Mouse (Mus musculus): Measurements from ENCODE around the gene Creb1. TPM values are rescaled to one million over a fixed set of nuclear protein-coding genes. Genes with fewer than 3 reads are reported as not detected.
"Not testable (repeated sequence)": the region's sequence is repeated elsewhere in the genome, so short reads cannot be mapped to it uniquely, and the experiment has no call there.

Creb1 gene
- total RNA-seq, 4 experiments from 2014 or later = 44.9 to 54.2 (median 51.6) TPM

DNA sequence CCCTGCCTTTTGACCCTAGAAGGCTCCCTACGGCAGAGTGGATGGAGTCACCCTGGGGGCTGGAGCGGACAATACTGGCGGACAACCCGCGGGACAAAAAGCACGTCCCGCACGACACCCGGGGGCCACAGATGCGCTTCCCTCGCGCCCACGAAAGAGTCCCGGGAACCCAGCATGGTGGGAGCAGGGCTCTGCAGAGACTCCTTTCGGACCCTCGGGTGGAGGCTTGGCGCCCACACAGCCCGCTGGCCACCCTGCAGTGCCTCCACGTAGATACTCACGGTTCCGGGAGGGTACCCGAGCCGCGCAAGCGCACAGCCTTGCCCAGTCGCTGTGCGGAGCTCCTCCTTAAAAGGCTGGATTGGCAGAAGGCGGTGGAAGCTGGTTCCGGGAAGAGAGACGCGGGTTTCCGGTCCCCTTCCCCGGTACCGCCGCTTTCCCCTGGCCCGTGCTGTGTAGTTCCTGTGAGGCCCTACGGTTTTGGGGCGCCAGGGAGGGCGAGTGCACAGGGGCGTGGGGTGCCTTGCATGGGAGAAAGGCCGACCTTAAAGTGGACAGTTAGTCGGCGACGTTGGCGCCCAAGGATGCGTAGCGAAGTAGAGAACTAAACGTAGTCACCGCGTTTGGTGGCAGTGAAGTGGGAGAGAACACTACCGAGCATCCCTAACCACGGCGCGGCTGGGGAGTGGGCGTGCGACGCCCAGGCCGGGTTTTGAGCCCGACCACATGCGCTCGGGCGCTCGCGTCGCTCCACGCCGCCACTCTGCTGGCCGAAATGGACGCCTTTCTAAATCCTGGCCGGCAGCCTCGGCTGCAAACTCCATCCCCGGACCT lies 84.7 kb downstream of the Creb1 start, which contains the start of gene Mettl21a:
TSS of gene Mettl21a (minus strand) at position 362 of the 834 bp plus-strand sequence.
- peak; percentile 94 for DNase-seq (ENCODE audit: low spot score in 2 of 2)

DNA sequence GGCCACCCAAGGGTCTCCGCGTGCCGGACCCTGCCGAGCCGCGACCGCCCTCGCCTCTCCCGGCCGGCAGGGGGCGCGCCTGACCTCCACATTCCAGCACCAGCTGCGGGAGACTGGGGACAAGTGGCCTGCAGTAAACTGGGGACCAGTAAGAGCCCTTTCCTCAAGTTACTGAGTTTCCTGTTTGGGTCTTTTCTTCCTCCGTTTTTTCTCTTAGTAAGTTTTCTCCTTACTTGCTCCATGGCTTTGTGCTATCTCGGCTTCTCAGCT lies 85.2 kb downstream of the Creb1 start:
- peak; percentile 72 to 86 for DNase-seq (ENCODE audit: low spot score in 2 of 2)

DNA sequence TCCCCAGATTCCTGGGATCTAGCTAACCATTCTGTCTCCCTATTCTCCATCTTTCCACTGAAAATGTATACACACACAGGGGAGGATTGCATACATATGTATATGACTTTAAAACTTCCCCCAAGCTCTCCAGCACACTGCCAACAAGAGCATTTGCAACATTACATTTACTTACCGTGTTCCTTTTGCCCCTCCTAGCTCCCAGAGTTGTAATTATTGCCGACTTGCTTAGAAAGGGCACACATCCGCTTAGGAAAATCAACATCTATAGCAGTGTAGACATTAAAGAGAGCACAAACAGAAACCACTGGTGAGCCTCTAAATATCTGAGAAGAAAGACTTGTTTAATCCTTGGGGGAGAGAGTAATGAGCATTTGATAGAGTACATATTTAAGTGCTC lies 85.8 kb downstream of the Creb1 start:
- DNase-seq (ENCODE audit: low spot score in 2 of 2) = no peak

DNA sequence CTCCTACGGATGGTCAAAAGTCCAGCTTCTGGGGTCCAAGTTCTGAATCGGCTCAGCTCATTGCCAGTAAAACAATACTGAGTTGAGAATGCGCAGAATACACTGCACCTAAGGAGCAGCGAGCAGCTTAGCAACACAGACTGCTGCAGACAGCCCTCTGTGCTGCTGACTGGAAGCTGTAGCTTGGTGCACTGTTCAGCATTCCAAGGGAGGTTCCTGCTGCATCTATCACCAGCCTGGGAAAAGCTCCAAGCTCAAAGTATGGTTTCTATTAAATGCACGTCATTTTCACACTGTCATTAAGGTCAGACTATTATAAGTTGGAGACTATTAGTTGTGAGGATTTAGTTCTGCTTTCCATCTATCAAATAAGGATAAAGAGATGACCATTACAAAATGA lies 88.7 kb downstream of the Creb1 start:
- no peak for DNase-seq (ENCODE audit: low spot score in 2 of 2)

DNA sequence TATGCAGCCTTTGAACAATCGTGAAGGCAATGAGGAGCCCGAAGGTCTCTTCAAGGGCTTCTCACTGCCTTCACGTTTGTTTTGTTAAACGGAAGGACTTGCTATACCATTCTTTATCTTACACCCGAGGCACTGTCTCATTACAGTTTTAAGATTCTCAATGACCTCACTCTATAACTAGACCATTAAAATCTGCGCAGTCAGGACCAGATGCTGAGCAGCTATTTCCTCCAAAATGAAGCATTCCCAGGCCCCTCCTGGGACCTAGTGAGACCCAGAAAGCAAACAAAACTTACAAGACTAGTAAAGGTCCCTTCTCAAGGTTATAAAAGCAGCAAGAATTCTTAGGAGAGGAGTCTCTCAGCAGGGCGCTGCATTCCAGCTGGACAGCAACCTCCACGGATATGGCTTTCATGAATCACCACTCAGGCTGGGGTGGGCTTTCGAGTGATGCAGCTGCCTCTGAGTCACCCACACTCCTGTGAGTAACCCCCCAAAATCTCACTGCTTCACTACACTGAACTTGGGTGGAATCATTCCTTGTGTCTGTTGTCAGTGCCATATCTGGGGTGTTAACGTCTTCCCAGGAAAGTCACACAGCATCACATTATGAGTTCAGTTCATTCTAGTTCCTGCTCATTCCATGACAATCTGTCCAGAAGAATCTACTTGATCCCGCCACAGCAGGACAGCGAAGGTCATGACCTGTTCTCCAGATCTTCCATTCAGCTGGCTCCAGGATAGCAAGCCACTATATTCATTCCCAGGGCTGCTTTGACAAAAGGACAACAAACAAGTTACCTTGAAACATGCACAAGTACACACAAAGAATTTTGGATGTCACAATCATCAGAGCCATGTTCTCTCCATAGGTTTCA lies 91.4 kb downstream of the Creb1 start:
- DNase-seq (ENCODE audit: low spot score in 2 of 2) = no peak

DNA sequence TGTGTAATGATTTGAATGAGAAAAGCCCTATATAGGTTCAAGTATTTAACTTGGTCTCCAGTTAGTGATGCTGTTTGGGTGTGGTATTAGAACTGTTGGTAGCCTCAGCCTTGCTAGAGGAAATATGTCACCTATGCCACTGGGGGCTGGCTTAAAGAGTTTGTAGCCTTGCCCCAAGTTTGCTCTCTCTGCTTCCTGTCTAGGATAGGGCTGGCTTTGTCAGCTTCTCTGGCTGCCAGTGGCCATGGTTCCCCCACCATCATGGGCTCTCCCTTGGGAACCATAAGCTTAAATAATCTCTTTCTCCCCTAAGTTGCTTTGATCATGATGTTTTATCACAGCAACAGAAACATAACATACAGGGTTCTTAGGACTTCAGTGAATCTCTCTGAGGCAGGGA lies 92.8 kb downstream of the Creb1 start:
- no peak for DNase-seq (ENCODE audit: low spot score in 2 of 2)

DNA sequence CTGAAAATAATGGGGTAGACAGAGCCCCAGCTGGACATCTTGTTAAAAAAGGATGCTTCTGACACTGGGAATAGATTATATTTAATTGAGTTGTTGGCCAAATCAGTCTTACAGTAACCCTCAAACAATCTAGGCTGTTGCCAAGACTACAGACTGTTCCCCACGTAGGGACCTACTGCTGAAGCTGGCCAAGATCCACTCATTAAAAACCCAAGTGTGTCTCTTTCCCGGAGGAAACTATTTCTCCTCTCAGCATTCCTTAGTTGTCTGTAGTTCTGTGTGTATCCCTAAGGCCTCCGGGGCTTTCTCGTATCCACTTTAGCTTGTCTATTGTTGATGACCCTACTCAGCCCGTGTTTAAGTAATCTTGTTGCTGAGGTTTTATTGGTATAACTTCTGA lies 99.1 kb downstream of the Creb1 start:
- no peak for DNase-seq (ENCODE audit: low spot score in 2 of 2)

DNA sequence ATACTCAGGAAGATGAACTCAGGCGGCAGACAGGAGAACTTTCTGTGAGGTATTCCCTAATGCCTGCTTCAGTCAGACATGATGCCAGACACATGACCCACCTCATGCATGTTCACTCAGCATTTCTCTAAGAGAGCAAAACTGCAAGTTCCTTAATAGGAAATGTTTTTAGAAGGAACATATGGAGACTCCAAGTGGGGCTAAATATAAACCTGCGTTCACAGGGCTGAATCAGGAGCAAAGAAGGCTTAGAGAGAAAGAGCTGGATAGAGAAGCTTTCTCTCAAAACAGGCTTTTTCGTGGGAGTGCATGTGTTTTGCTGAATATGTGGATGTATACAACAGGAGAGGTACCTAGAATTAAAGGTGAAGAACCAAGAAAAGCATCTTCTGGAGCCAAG lies 100.8 kb downstream of the Creb1 start:
- no peak for DNase-seq (ENCODE audit: low spot score in 2 of 2)

DNA sequence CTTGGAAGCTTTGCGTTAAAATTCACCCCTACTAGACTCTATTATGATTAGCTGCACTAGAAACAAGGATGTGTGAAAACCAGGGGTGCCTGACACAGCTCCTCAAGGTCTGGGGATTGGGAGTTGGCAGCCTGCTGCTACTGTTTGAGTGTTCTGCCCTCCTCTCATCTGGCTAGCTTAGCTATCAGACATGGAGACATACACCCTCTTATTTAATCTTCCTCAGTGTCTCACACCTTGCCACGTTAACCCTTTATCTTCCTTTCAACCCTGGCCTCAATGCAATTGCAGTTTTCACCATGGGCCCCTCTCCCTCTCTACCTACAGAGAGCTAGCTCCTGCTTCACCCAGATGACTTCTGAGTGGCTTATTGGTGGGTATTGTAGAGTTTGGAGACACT lies 103.2 kb downstream of the Creb1 start:
- DNase-seq (ENCODE audit: low spot score in 2 of 2) = no peak

DNA sequence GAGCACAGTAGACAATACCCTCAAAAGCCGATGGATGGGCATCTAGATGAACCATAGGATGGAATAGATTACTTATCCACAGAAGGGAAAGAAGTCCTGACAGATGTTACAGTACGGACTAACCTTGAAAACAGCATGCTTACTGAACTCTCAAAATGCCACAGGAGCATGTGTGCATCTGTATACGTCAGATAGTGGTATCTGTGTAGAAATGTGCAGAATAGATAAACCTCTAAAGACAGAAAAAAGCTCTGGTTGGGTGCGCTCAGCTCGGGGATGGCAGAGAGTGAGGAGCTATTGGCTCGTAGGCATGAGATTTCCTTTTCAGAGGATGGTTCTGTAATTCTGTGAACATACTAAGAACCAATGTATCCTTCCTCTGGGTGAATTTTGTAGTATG lies 106.8 kb downstream of the Creb1 start:
- DNase-seq (ENCODE audit: low spot score in 2 of 2) = no peak

DNA sequence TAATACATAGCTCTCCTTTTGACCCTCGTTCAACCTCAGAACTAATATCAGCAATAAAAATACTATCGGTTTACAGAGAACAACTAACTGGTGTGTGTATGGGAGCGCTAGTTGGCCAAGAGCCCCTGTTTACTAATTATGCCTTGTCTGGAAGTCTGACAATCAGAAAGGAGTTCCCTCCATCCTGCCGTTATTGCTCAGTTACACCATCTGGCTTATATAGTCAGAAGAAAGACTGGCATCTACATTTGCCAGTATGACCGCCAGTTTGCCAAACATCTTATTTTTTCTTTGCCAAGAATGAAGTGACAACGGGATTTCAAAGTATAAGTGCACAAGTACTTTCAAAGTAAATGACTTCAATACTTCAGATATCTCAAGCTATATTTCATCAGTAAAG lies 108.6 kb downstream of the Creb1 start:
- DNase-seq (ENCODE audit: low spot score in 2 of 2) = no peak

DNA sequence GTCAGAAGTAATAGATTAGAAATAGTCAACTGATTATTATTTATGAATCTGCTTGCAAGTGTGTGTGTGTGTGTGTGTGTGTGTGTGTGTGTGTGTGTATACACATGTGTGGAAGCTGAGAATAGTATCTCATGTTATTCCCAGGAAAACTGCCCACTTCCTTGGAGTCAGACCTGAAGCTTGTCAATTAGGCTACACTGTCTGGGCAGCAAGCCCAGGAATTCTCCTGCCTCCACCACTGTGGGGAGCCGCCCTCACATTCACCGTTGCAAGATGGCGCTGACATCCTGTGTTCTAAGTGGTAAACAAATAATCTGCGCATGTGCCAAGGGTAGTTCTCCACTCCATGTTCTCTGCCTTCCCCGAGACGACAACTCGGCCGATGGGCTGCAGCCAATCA lies 110.1 kb downstream of the Creb1 start:
- not testable (repeated sequence) for DNase-seq (ENCODE audit: low spot score in 2 of 2)

DNA sequence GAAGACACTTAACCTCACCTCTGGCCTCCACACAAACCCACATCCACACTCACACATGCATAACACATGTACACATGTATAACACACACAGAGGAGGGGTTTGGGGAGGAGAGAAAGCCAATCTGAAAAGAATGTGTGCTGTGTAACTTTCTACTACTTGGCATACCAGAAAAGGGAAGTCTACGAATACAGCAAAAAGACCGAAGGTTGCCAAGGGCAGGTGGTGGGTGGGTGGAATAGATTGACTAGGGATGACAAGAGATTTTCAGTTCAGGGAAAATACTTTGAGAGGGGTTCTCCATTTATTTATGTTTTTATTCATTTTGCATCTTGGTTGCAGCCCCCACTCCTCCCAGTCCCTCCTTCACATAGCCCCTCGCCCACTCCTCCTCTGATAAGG lies 112.1 kb downstream of the Creb1 start:
- DNase-seq (ENCODE audit: low spot score in 2 of 2) = no peak

DNA sequence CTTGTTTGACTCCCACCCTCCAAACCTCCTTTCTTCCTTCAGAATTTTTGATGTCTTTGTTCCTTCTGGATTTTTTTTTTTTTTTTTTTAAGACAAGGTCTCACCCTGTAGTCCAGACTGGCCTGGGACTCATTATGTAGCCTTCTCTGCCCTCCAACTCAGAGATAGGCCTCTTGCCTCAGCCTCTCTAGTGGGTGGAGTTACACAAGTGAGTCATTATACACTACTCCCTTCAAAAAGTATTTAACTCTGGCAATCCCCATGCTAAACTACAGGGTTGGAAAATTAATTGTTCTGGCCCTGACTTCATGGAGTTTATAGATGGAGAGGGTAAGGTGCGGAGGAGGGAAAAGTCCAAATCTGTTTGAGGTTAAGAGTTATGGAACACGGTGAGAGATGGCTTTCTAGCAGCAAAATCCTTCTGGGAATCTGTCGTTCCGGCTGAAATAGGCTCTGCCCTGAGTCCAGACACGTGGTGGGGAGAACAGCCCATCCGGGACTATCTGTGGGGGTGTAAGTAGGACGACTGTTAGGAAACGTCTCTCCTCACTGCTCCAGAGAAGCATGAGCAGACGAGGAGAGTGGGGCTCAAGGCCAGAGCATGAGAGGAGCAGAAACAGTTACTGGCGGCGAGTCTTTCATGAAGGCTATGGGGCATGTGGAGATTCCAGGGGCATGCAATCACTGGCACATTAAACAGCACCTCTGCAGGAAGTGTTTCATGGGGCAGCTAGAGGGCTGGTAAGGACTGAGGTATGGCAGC lies 117.1 kb downstream of the Creb1 start:
- DNase-seq (ENCODE audit: low spot score in 2 of 2) = no peak

DNA sequence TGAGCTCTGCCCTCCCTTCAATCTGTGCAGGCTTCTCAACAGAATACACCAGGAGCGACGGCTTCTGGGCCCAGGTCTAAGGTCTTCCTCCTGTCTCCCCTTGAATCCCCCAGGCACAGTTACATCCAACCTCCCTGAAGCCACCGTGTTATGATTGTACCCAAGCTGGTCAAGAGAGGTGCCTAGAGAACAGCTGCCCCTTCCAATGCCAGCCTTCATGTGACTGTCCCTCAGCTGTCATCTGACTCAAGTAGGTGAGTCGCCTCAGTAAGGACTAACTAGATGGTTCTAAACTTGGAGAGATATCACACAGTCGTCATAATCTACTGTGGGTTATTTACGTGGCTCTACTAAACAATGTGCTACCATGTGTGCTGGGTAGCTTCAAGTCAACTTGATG lies 121.3 kb downstream of the Creb1 start:
- no peak for DNase-seq (ENCODE audit: low spot score in 2 of 2)

Other genes starting within 250 kb of the Creb1 start
- 10 to 100 TPM in 3 of 4 experiments, 1 to 10 TPM in 1; 8.6 to 15.1 (median 12.6) TPM for gene Mettl21a, start 84.6 kb downstream of the Creb1 start, total RNA-seq (2022)
- gene Ccnyl1, start 157.8 kb downstream of the Creb1 start, total RNA-seq (2022) = 10 to 100 TPM; 10.4 to 12.9 (median 12.0) TPM
- 1 to 10 TPM in 2 of 4 experiments, under 1 TPM in 2; 0.87 to 2.5 (median 1.3) TPM for gene Fzd5, start 205.1 kb downstream of the Creb1 start, total RNA-seq (2022)

All from layer of hippocampus, adult 8-10 months (tissue).